Mouse (Mus musculus) ES-E14 (cell line): Measurements from ENCODE around the gene Trpm4. TPM values are rescaled to one million over a fixed set of nuclear protein-coding genes. Genes with fewer than 3 reads are reported as not detected.

Source experiments
- DNase-seq: peaks from one replicate; pipeline ENCODE4 v3.0.0-alpha.2; 2013; ENCODE audit warnings: low read depth, low spot score
- H3K27ac ChIP-seq: 2 replicates; pipeline ENCODE4 v1.5.1; 2012; ENCODE audit warnings: low read depth, mild to moderate bottlenecking, low read length, moderate library complexity, mixed read lengths; ENCODE audit not compliant: poor library complexity, insufficient read depth, severe bottlenecking
- H3K36me3 ChIP-seq: 2 replicates; pipeline ENCODE4 v1.6.1; 2012; ENCODE audit warnings: mild to moderate bottlenecking, low read length, moderate library complexity, mixed read lengths; ENCODE audit not compliant: control insufficient read depth, poor library complexity, insufficient read depth, severe bottlenecking
- H3K4me1 ChIP-seq, 2 experiments: fragments of 150-350 bp in 1 of 2; sonication (generic) in 1 of 2; 2 replicates each; pipeline ENCODE4 v1.6.1; 2012; ENCODE audit warnings: low read length in 2 of 2, mild to moderate bottlenecking in 1 of 2, mixed read lengths in 1 of 2; ENCODE audit not compliant: control insufficient read depth in 2 of 2, insufficient read depth in 2 of 2, poor library complexity in 1 of 2
- H3K4me3 ChIP-seq, 2 experiments: fragments of 150-350 bp in 1 of 2; sonication (generic) in 1 of 2; 2 replicates each; pipeline ENCODE4 v1.5.1; 2012; ENCODE audit warnings: low read length in 2 of 2, low read depth in 1 of 2, mild to moderate bottlenecking in 1 of 2, mixed read lengths in 1 of 2; ENCODE audit not compliant: insufficient read depth in 1 of 2, poor library complexity in 1 of 2, severe bottlenecking in 1 of 2
- H3K9ac ChIP-seq: 2 replicates; pipeline ENCODE4 v1.6.1; 2012; ENCODE audit warnings: low read depth, mild to moderate bottlenecking, low read length, mixed read lengths; ENCODE audit not compliant: poor library complexity, insufficient read depth, severe bottlenecking
- H3K9me3 ChIP-seq: fragments of 150-350 bp; sonication (generic); 2 replicates; pipeline ENCODE4 v1.6.1; 2012; ENCODE audit warnings: low read depth, mild to moderate bottlenecking, low read length; ENCODE audit not compliant: control insufficient read depth, insufficient read depth
- CHD2 ChIP-seq: IDR thresholded peaks from 2 replicates; pipeline ENCODE4 v1.6.1; 2014; ENCODE audit warnings: mild to moderate bottlenecking, low read depth, low read length, inconsistent platforms
- HCFC1 ChIP-seq: IDR thresholded peaks from 2 replicates; pipeline ENCODE4 v1.6.1; 2012; ENCODE audit warnings: low read length, inconsistent platforms, borderline replicate concordance; ENCODE audit not compliant: insufficient read depth
- MAFK ChIP-seq: IDR thresholded peaks from 2 replicates; pipeline ENCODE4 v1.6.1; 2014; ENCODE audit warnings: mild to moderate bottlenecking, low read depth, low read length, inconsistent platforms; ENCODE audit not compliant: insufficient read depth
- ZC3H11A ChIP-seq: IDR thresholded peaks from 2 replicates; pipeline ENCODE4 v1.6.1; 2012; ENCODE audit warnings: low read depth, mild to moderate bottlenecking, inconsistent platforms, low read length, borderline replicate concordance
- ZNF384 ChIP-seq: IDR thresholded peaks from 2 replicates; pipeline ENCODE4 v1.6.1; 2012; ENCODE audit warnings: low read depth, low read length, inconsistent platforms
- in situ Hi-C, 2 experiments: fragments of 600-800 bp; cut with MboI; formaldehyde crosslinking; loops; one replicate each; pipeline ENCODE4 v1.15.1; 2025; ENCODE audit warnings: low sequenced_read_pairs in 2 of 2, inconsistent platforms in 1 of 2; ENCODE audit not compliant: unreplicated experiment in 2 of 2
- total RNA-seq: library from RNA; depleted of rRNA; stranded (reverse); fragments of 300-350 nt; gene quantifications from 2 replicates; pipeline ENCODE4 v1.2.3, GENCODE M21; 2012

Trpm4 gene
- total RNA-seq, 1 experiment: 26.5 TPM

- Histone ChIP-seq H3K4me1 (peaks cover 2 to 26% of the 10 kb centered on the region in 2 experiments; a peak in 3 of 4 replicates), H3K36me3 (no peaks in the 10 kb centered on the region), H3K9me3 (no peaks in the 10 kb centered on the region), H3K4me3 (peak overlapping the region in 1 of 2 experiments; percentile 55; a peak in 3 of 4 replicates), H3K27ac (no peak overlapping the region), H3K9ac (peak overlapping the region; percentile 30; the same call in 1 of the 2 replicates)
- DNase-seq: no peak
- TF ChIP-seq HCFC1: peak; percentile 53; the same call in 1 of the 2 replicates
- TF ChIP-seq ZNF384: no peak
- in situ Hi-C loops: no loop called here
These were observed 10.0 kb upstream of the Trpm4 start for GRCm38 (mm10) chr7:45343543-45343942.

GRCm38 (mm10) chr7:45342081-45342480 lies 8.5 kb upstream of the Trpm4 start:
- H3K9ac ChIP-seq: peak overlapping the region; percentile 51; the same call in 1 of the 2 replicates
- no peaks in the 10 kb centered on the region for H3K9me3 ChIP-seq
- TF ChIP-seq ZNF384 (no peak), HCFC1 (no peak), ZC3H11A (no peak), CHD2 (no peak), MAFK (no peak)
- no peaks in the 10 kb centered on the region for H3K36me3 ChIP-seq
- DNase-seq: no peak
- in situ Hi-C loops: no loop called here
- peaks cover 1 to 38% of the 10 kb centered on the region in 2 experiments; a peak in 3 of 4 replicates for H3K4me1 ChIP-seq
- H3K27ac ChIP-seq: no peak overlapping the region
- H3K4me3 ChIP-seq: peak overlapping the region in 1 of 2 experiments; percentile 40; a peak in 2 of 4 replicates

- no peaks in the 10 kb centered on the region for H3K9me3 ChIP-seq
- no peaks in the 10 kb centered on the region for H3K36me3 ChIP-seq
- H3K9ac ChIP-seq: no peak overlapping the region; the same call in 1 of the 2 replicates
- TF ChIP-seq ZNF384: no peak
- TF ChIP-seq ZC3H11A: no peak
- TF ChIP-seq CHD2: no peak
- peak; percentile 45; the same call in 1 of the 2 replicates for TF ChIP-seq HCFC1
- peaks cover 0 to 32% of the 10 kb centered on the region in 2 experiments; a peak in 3 of 4 replicates for H3K4me1 ChIP-seq
- no peak overlapping the region for H3K27ac ChIP-seq
- peak; percentile 90 for DNase-seq
- in situ Hi-C loops: no loop called here
- peak overlapping the region; percentile 24 to 40; a peak in 2 of 4 replicates for H3K4me3 ChIP-seq
These were observed 7.7 kb upstream of the Trpm4 start for GRCm38 (mm10) chr7:45341303-45341702.

GRCm38 (mm10) chr7:45340669-45341068 lies 7.1 kb upstream of the Trpm4 start:
- Histone ChIP-seq H3K4me1 (peaks cover 0 to 32% of the 10 kb centered on the region in 2 experiments; a peak in 3 of 4 replicates), H3K4me3 (peak overlapping the region; percentile 24 to 40; a peak in 3 of 4 replicates), H3K27ac (no peak overlapping the region), H3K9me3 (no peaks in the 10 kb centered on the region), H3K9ac (peak overlapping the region; percentile 27; the same call in 1 of the 2 replicates), H3K36me3 (no peaks in the 10 kb centered on the region)
- TF ChIP-seq CHD2 (no peak), ZC3H11A (no peak)
- in situ Hi-C loops: no loop called here
- DNase-seq: no peak

- Histone ChIP-seq H3K9ac (peak overlapping the region; percentile 35), H3K36me3 (no peaks in the 10 kb centered on the region), H3K4me3 (peak overlapping the region; percentile 22 to 61), H3K9me3 (no peaks in the 10 kb centered on the region), H3K27ac (no peak overlapping the region), H3K4me1 (peaks cover 0 to 35% of the 10 kb centered on the region in 2 experiments; a peak in 3 of 4 replicates)
- DNase-seq: no peak
- TF ChIP-seq CHD2: no peak
- TF ChIP-seq ZC3H11A: no peak
- TF ChIP-seq HCFC1: no peak
- TF ChIP-seq ZNF384: no peak
- TF ChIP-seq MAFK: no peak
- in situ Hi-C loops: no loop called here
These were observed 6.5 kb upstream of the Trpm4 start for GRCm38 (mm10) chr7:45340066-45340442.
